Mouse (Mus musculus) ES-Bruce4 (cell line): ENCODE data around the gene Hist1h4k.
"Not testable (repeated sequence)": the region's sequence is repeated elsewhere in the genome, so short reads cannot be mapped to it uniquely, and the experiment has no call there.

Source experiments
- CTCF ChIP-seq: IDR thresholded peaks from one replicate; pipeline ENCODE4 v1.8.1; 2011; ENCODE audit warnings: low read depth, low read length
- POLR2A ChIP-seq: IDR thresholded peaks from one replicate; pipeline ENCODE4 v1.8.1; 2011; ENCODE audit warnings: low read length; ENCODE audit not compliant: insufficient read depth

- TF ChIP-seq POLR2A: peak; percentile 27
- TF ChIP-seq CTCF: not testable (repeated sequence)
These were observed 34.3 kb downstream of the Hist1h4k start, which contains the start of the genes Hist1h2bl and Hist1h2ai for GRCm38 (mm10) chr13:21715864-21716539.
